Mouse (Mus musculus) liver, embryonic 14.5 days (tissue): ENCODE results near the gene Uvssa.

Experiments used
- CTCF ChIP-seq: IDR thresholded peaks from 2 replicates; pipeline ENCODE4 v1.5.1; 2016; ENCODE audit warnings: antibody characterized with exemption, low read depth, control low read depth
- EP300 ChIP-seq: IDR thresholded peaks from 2 replicates; pipeline ENCODE4 v1.6.1; 2016; ENCODE audit warnings: antibody characterized with exemption, low read depth

DNA sequence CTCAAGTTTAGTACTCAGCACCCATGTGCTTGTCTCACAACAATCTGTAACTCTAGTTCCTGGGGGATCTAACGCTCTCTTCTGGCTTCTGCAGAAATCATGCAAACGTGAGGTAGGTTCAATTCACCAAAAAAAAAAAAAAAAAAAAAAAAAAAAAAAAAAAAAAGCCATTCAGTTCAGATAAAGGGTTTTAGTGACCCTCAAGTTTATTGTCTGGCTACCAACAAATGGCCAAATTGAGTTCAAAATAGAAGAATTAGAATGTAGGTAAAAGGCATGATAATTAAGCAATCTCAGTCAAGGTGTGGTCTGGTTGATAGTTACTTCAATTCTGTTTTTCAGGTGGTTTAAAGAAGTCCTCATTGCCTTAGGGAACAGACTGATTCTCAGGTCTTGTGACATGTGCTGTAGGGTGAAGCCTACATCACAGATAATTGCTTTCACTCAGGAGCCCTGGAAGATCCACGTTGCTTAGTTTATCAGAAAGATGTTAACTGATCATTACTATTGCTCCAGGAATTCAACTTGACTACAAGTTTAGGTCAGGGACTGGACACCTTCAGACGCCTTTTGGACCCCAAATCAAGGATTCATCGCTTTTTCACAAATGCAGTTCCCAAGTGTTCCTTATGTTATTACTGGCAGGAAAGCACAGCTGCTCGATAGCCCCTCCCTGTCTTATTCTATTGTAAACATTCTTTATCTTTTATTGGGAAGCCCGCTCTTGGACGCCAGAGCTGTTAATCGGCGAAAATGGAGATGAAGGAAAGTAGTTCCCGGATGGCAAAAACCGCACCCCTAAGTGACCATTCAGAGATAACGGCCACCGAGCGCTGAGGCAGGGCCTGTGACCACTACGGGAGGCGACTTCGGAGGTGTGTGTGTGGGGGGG, 43.7 kb upstream of the Uvssa start:
- TF ChIP-seq EP300 (no peak), CTCF (no peak)
